ENCODE assay signal across 8 mouse cellular contexts in the genomic region with DNA sequence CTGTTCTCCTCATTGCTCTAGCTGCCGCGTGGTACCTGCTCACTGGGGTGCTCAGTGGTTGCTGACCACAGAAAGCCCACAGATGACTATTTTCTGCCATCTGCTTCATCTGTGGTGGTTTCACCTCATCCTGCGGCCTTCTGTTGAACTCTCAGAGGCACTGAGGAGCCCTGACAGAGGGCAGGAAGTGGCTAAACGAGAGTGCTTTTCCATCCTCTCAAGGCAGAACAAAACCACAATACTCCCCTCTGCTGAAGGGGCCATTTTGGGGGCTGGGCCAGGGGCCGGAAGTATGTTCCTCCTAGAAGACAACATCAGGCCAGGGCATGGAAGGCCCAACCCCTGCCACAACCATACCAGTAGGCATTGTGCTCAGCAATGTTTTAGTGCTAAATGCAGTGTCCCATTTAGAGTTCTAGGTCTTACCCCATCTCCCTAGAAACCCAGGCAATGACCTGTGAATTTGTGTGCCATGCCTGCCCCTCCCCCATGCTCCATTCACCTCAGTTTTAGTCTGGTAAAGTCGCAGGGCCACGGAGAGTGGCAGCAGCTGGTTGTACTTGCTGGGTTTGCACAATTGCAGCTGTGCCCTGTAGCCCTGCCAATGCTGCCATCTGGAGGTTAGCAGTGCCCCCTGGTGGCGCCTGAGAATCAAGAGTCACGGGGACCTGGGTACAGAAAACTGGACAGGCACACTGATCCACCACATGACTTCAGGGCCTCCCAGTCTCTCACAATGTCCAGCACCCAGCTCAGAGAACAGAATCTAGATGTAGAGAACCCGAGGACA. TPM values are rescaled to one million over a fixed set of nuclear protein-coding genes. Genes with fewer than 3 reads are reported as not detected.
DNase-seq lines count a peak whose midpoint lies in the region; ATAC-seq lines count a peak whose summit lies in the region.

No protein-coding gene starts in this region.

- H3K4me3 ChIP-seq in hindbrain, embryonic 13.5 days: no peak overlapping the region

- peak; percentile 77 for ATAC-seq in hindbrain, embryonic 13.5 days (ENCODE audit: low FRiP score)

- no peaks in the 10 kb centered on the region; the same call in 1 of the 2 replicates for H3K27me3 ChIP-seq in hindbrain, embryonic 13.5 days

- H3K9me3 ChIP-seq in hindbrain, embryonic 13.5 days: no peaks in the 10 kb centered on the region

- H3K27ac ChIP-seq in hindbrain, embryonic 13.5 days: peak overlapping the region; percentile 48; the same call in 1 of the 2 replicates

- H3K4me1 ChIP-seq in hindbrain, embryonic 13.5 days (replicated peaks): peaks cover 12% of the 10 kb centered on the region

- DNase-seq in NIH3T3 (ENCODE audit: low read depth): peak; percentile 95
- peak; percentile 92 to 94 for DNase-seq in cerebellum, postnatal 10 days
- peak; percentile 73 to 83 for DNase-seq in frontal cortex, postnatal 14 days (ENCODE audit: low spot score in 2 of 2)
- DNase-seq in layer of hippocampus, postnatal 14 days (ENCODE audit: low spot score in 2 of 2): peak; percentile 87 to 91
- DNase-seq in lung, postnatal 10 days: peak; percentile 94
- peak; percentile 76 for DNase-seq in ovary, postnatal 14 days (ENCODE audit: low spot score)
- peak; percentile 87 to 92 for DNase-seq in thymus, postnatal 10 days (ENCODE audit: low spot score in 2 of 2)

- WGBS in hindbrain, embryonic 13.5 days: 30% methylated on average over 10 of the region's 10 CpGs

- H3K36me3 ChIP-seq in hindbrain, embryonic 13.5 days: no peaks in the 10 kb centered on the region

- no peak overlapping the region for H3K9ac ChIP-seq in hindbrain, embryonic 13.5 days

- peak overlapping the region; percentile 40 for H3K4me2 ChIP-seq in hindbrain, embryonic 13.5 days

RNA-seq across cellular contexts. Expression of a gene that starts 13.3 kb away (rescaled TPM):
- polyA plus RNA-seq in hindbrain, embryonic 13.5 days (2015; fragmentation: Nextera tagmentation; extraction: Ambion mirVana): 11.4 and 13.3 TPM in 2 replicates
- total RNA-seq in layer of hippocampus, postnatal 14 days (2021): 1 to 10 TPM; 6.2 to 8.4 TPM

RNA-seq across cellular contexts. Expression of a gene that starts 40.3 kb away (rescaled TPM):
- polyA plus RNA-seq in hindbrain, embryonic 13.5 days (2015; fragmentation: Nextera tagmentation; extraction: Ambion mirVana): 0.81 and 1.3 TPM in 2 replicates
- total RNA-seq in layer of hippocampus, postnatal 14 days (2021): 1 to 10 TPM; 1.5 to 1.6 TPM

RNA-seq across cellular contexts. Expression of a gene that starts 54.7 kb away (rescaled TPM):
- 272 and 273 TPM in 2 replicates for polyA plus RNA-seq in hindbrain, embryonic 13.5 days (2015; fragmentation: Nextera tagmentation; extraction: Ambion mirVana)
- 100 to 1,000 TPM; 318 to 321 TPM for total RNA-seq in layer of hippocampus, postnatal 14 days (2021)
